Mouse (Mus musculus): ENCODE data around the gene Ube2e2. TPM values are rescaled to one million over a fixed set of nuclear protein-coding genes. Genes with fewer than 3 reads are reported as not detected.

Gene Ube2e2
- 123 and 143 TPM in 2 replicates for polyA plus RNA-seq (2014; fragmentation: Nextera tagmentation; extraction: Ambion mirVana)

DNA sequence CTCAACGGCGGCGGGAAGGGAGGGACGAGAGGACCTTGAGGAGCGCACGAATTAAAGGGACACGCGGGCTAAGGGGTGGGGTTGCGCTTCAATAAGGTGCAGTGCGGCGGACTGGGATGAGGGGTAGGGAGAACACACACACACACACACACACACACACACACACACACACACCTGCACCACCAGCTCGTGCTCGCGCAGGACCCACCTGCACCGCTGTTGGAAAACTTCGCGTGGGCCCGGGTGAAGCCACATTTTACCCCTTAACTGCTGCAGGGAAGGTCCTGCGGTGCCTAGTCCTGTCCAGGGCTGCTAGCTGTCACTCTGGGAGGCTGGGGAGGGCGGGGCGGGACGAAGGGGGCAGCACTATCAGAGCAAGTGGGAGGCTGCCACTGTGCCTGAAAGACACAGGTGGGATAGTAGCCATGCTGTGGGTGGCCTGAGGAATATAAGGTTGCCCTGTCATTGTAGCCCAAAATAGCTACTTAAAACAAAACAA lies at the start of gene Ube2e2:
Gene Ube2e2, minus strand, starts transcription at position 321 of the 499 bp plus-strand sequence.
- peak within 1 kb of the TSS; percentile 68 for H3K4me2 ChIP-seq (ENCODE audit: low read length)
- ATAC-seq (ENCODE audit: low FRiP score, low TSS enrichment) (peak; percentile 80; the same call in 1 of the 2 replicates), DNase-seq (no peak)
- no peaks in the 10 kb centered on the region for H3K27me3 ChIP-seq (ENCODE audit: control insufficient read depth, insufficient read depth, low read length)
- no peaks in the 10 kb centered on the region for H3K9me3 ChIP-seq (ENCODE audit: control insufficient read depth, low read length)
- H3K9ac ChIP-seq (replicated peaks; ENCODE audit: low read length) = peak within 1 kb of the TSS; percentile 88
- no peaks in the 10 kb centered on the region for H3K36me3 ChIP-seq (ENCODE audit: control insufficient read depth, insufficient read depth, low read length)
- H3K4me1 ChIP-seq (ENCODE audit: control insufficient read depth, insufficient read depth, low read length) = peaks cover 7% of the 10 kb centered on the region; the same call in 1 of the 2 replicates
- peak within 1 kb of the TSS; percentile 83 for H3K27ac ChIP-seq (replicated peaks; ENCODE audit: low read depth, low read length)
- 2% methylated on average over 22 of the region's 22 CpGs for WGBS
- peak within 1 kb of the TSS; percentile 71 for H3K4me3 ChIP-seq (replicated peaks; ENCODE audit: low read depth, low read length)

DNA sequence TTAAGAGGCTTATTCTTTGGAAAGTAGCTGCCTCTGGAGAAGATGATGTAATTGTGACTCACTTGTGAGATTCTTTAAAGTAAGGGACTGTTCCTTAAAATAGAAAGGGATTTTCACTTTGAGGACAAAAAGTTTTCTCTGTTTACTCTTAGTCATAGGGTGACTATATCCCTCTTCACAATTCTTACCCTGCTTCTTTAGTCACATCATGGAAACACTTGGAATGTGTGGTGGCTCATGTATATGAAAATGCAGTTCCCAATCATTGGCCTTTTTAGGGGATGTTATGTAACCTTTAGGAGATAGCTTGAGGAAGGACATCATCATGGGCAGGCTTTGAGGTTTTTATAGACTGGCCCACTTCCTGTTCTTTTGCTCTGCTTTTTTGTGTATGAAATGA lies 46.0 kb upstream of the Ube2e2 start:
- ATAC-seq (ENCODE audit: low FRiP score, low TSS enrichment) (no peak), DNase-seq (no peak)
- no peaks in the 10 kb centered on the region for H3K9me3 ChIP-seq (ENCODE audit: control insufficient read depth, low read length)
- H3K27ac ChIP-seq (replicated peaks; ENCODE audit: low read depth, low read length) = no peak overlapping the region
- H3K27me3 ChIP-seq (ENCODE audit: control insufficient read depth, insufficient read depth, low read length) = no peaks in the 10 kb centered on the region
- H3K4me1 ChIP-seq (ENCODE audit: control insufficient read depth, insufficient read depth, low read length) = no peaks in the 10 kb centered on the region
- H3K4me2 ChIP-seq (ENCODE audit: low read length) = no peak overlapping the region
- H3K36me3 ChIP-seq (ENCODE audit: control insufficient read depth, insufficient read depth, low read length) = no peaks in the 10 kb centered on the region
- H3K9ac ChIP-seq (replicated peaks; ENCODE audit: low read length) = no peak overlapping the region
- H3K4me3 ChIP-seq (replicated peaks; ENCODE audit: low read depth, low read length) = no peak overlapping the region

DNA sequence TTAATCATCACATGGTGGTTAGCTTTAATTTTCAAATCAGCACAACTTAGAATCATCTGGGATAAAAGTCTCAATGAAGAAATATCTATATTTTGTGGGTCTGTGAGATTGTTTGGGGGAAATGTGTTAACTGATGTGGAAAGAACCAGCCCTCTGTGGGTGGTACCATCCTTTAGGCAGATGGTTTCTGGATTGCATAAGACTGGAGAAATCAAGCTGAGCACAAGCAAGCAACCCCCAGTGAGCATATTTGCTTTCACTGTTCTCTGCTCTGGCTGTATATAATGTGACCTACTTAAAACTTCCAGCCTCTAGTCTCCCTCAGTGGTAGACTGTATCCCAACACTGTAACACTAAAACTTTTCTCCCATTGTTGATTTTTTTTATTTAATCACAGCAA lies 9.5 kb upstream of the Ube2e2 start:
- Histone ChIP-seq H3K4me2 (ENCODE audit: low read length) (no peak overlapping the region), H3K4me3 (replicated peaks; ENCODE audit: low read depth, low read length) (no peak overlapping the region), H3K4me1 (ENCODE audit: control insufficient read depth, insufficient read depth, low read length) (no peaks in the 10 kb centered on the region), H3K9me3 (ENCODE audit: control insufficient read depth, low read length) (no peaks in the 10 kb centered on the region), H3K27me3 (ENCODE audit: control insufficient read depth, insufficient read depth, low read length) (no peaks in the 10 kb centered on the region), H3K27ac (replicated peaks; ENCODE audit: low read depth, low read length) (no peak overlapping the region), H3K36me3 (ENCODE audit: control insufficient read depth, insufficient read depth, low read length) (no peaks in the 10 kb centered on the region), H3K9ac (replicated peaks; ENCODE audit: low read length) (no peak overlapping the region)
- DNase-seq = no peak
- no peak for ATAC-seq (ENCODE audit: low FRiP score, low TSS enrichment)

DNA sequence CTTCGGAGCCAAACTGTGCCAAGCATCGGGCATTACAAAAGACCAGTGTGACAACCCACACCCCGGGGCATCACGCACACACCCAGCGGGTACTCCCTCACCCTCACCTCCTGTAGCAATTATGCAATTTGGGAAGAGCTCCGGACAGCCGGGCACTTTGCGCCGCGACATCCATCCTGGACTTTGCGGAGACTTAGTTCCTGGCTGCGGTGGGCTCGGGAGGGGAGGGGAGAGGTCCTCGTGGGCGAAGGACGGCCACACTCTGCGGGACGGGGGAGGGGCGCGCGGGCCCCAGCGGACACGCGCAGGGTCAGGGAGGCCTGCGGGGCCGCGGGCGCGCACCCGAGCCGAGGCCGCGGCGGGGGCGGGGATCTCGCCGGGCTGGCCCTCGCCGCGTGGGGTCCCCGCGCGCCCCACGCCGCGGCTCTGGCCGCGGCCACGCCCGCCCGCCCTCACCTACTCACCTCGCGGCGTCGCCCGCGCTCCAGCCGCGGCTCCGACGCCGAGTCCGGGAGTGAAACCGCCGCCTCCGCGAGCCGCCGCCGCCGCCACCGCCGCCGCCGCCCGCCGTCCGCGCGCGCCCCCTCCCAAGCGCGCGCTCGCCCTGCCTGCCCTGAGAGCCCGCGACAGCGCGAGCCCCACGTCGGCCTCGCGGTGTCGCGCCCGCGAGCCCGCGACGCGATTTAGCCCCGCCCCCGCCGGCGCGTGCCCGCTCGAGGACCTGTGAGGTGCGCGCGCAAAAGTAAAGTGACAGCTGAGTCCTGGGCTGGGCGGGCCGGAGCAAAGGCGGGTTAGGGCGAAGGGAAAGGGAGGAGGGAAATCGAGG lies 733 bp downstream of the Ube2e2 start:
- H3K4me2 ChIP-seq (ENCODE audit: low read length) = peak overlapping the region; percentile 68
- DNase-seq (peak; percentile 97), ATAC-seq (ENCODE audit: low FRiP score, low TSS enrichment) (peak; percentile 92)
- peak overlapping the region; percentile 71 for H3K4me3 ChIP-seq (replicated peaks; ENCODE audit: low read depth, low read length)
- H3K9ac ChIP-seq (replicated peaks; ENCODE audit: low read length) = peak overlapping the region; percentile 88
- H3K27ac ChIP-seq (replicated peaks; ENCODE audit: low read depth, low read length) = peak overlapping the region; percentile 83
- H3K36me3 ChIP-seq (ENCODE audit: control insufficient read depth, insufficient read depth, low read length) = no peaks in the 10 kb centered on the region
- no peaks in the 10 kb centered on the region for H3K9me3 ChIP-seq (ENCODE audit: control insufficient read depth, low read length)
- H3K4me1 ChIP-seq (ENCODE audit: control insufficient read depth, insufficient read depth, low read length) = peaks cover 7% of the 10 kb centered on the region; the same call in 1 of the 2 replicates
- H3K27me3 ChIP-seq (ENCODE audit: control insufficient read depth, insufficient read depth, low read length) = no peaks in the 10 kb centered on the region
- WGBS = under 1% methylated on average over 111 of the region's 116 CpGs

DNA sequence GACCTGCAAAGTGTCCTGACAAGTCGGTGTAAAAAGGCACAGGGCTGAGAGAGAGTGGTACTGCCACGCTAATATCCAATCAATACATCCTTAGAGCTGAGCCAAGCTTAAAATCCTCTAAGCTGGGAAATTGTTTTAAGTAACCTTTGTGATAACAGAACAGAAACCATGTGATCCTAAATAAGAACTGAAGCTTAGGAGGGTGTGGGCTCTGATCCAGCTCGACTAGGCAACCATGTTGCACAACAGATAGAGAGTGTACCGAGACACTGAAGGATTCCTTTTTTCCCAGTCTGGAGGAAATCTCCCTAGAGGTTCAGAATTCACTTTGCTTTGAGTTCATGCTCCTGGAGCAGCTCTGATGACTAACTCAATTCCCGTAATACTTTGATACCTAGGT lies 4.5 kb downstream of the Ube2e2 start:
- ATAC-seq (ENCODE audit: low FRiP score, low TSS enrichment) (no peak), DNase-seq (no peak)
- Histone ChIP-seq H3K4me1 (ENCODE audit: control insufficient read depth, insufficient read depth, low read length) (peaks cover 7% of the 10 kb centered on the region; the same call in 1 of the 2 replicates), H3K4me3 (replicated peaks; ENCODE audit: low read depth, low read length) (no peak overlapping the region), H3K36me3 (ENCODE audit: control insufficient read depth, insufficient read depth, low read length) (0 out of 2 replicates have a peak, but pooled peaks cover 7% of the 10 kb centered on the region), H3K9ac (replicated peaks; ENCODE audit: low read length) (no peak overlapping the region), H3K27ac (replicated peaks; ENCODE audit: low read depth, low read length) (no peak overlapping the region), H3K4me2 (ENCODE audit: low read length) (no peak overlapping the region), H3K27me3 (ENCODE audit: control insufficient read depth, insufficient read depth, low read length) (no peaks in the 10 kb centered on the region), H3K9me3 (ENCODE audit: control insufficient read depth, low read length) (no peaks in the 10 kb centered on the region)
- WGBS = 84% methylated on average over 5 of the region's 5 CpGs

DNA sequence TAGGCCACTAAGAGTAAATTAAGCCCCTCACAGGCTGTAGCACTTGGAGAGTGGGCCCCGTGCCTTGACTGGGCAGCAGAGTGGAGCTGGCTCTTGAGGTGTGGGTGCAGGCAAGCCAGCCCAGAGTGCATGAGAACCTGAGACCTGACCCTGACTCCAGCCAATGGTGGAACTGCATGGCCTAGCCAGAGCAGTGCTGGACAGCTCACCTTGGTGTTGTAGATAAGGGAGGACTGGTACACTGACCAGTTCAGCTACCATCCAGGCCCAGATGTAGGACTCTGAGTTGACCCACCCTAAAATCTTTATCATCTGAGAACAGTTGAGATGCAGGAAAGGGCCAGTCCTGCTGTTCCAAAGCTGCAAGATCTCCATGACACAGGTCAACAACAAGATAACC lies 11.6 kb downstream of the Ube2e2 start:
- no peaks in the 10 kb centered on the region for H3K27me3 ChIP-seq (ENCODE audit: control insufficient read depth, insufficient read depth, low read length)
- DNase-seq = no peak
- H3K4me2 ChIP-seq (ENCODE audit: low read length) = no peak overlapping the region
- H3K9ac ChIP-seq (replicated peaks; ENCODE audit: low read length) = no peak overlapping the region
- ATAC-seq (ENCODE audit: low FRiP score, low TSS enrichment) = peak; percentile 31; the same call in 1 of the 2 replicates
- no peaks in the 10 kb centered on the region for H3K4me1 ChIP-seq (ENCODE audit: control insufficient read depth, insufficient read depth, low read length)
- 86% methylated on average over 1 of the region's 1 CpGs for WGBS
- H3K27ac ChIP-seq (replicated peaks; ENCODE audit: low read depth, low read length) = no peak overlapping the region
- no peak overlapping the region for H3K4me3 ChIP-seq (replicated peaks; ENCODE audit: low read depth, low read length)
- no peaks in the 10 kb centered on the region for H3K9me3 ChIP-seq (ENCODE audit: control insufficient read depth, low read length)
- 0 out of 2 replicates have a peak, but pooled peaks cover 7% of the 10 kb centered on the region for H3K36me3 ChIP-seq (ENCODE audit: control insufficient read depth, insufficient read depth, low read length)

DNA sequence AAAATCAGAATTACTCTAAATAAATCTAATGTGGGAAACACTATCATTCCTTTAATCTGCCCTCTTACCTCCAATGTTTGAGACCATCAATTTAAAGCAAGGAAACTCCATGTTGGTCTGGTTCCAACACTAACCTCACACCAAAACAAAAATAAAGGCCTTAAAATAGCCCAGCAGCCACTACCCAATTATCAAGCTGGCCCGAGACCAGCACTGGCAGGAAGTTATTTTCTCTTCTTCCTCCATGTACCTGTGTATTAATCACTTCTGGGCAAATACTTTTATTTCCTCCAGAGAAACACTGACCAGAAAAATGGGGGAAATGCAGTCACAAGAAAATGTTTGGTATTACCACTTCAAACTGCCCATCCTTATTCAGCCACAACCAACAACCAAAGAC lies 23.4 kb downstream of the Ube2e2 start:
- Histone ChIP-seq H3K9ac (replicated peaks; ENCODE audit: low read length) (no peak overlapping the region), H3K36me3 (ENCODE audit: control insufficient read depth, insufficient read depth, low read length) (no peaks in the 10 kb centered on the region), H3K4me1 (ENCODE audit: control insufficient read depth, insufficient read depth, low read length) (no peaks in the 10 kb centered on the region), H3K4me3 (replicated peaks; ENCODE audit: low read depth, low read length) (no peak overlapping the region), H3K27ac (replicated peaks; ENCODE audit: low read depth, low read length) (no peak overlapping the region), H3K9me3 (ENCODE audit: control insufficient read depth, low read length) (peaks cover 10% of the 10 kb centered on the region; the same call in 1 of the 2 replicates), H3K4me2 (ENCODE audit: low read length) (no peak overlapping the region), H3K27me3 (ENCODE audit: control insufficient read depth, insufficient read depth, low read length) (no peaks in the 10 kb centered on the region)
- no peak for ATAC-seq (ENCODE audit: low FRiP score, low TSS enrichment)
- DNase-seq = no peak
- 90% methylated on average over 1 of the region's 1 CpGs for WGBS

DNA sequence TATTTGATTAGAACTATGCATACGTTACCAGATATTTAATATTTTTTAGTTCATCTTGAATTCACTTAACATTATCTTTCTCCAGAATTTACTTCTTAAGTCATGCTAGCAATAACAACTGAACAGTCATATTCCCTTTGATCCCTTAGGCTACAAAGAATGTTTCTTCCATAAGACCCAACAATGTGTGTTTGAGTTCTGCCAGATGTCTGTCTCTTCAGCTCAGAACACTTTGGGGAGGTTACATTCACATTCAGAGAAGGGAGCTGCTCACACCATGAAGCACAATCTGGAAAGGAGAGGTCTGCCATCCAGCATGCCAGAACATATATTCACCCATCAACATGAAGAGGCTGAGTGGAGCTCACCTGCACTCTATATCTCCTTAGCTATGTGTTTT lies 65.4 kb downstream of the Ube2e2 start:
- DNase-seq = no peak
- Histone ChIP-seq H3K27me3 (ENCODE audit: control insufficient read depth, insufficient read depth, low read length) (no peaks in the 10 kb centered on the region), H3K9ac (replicated peaks; ENCODE audit: low read length) (no peak overlapping the region), H3K4me1 (ENCODE audit: control insufficient read depth, insufficient read depth, low read length) (no peaks in the 10 kb centered on the region), H3K4me3 (replicated peaks; ENCODE audit: low read depth, low read length) (no peak overlapping the region), H3K36me3 (ENCODE audit: control insufficient read depth, insufficient read depth, low read length) (no peaks in the 10 kb centered on the region), H3K27ac (replicated peaks; ENCODE audit: low read depth, low read length) (no peak overlapping the region), H3K9me3 (ENCODE audit: control insufficient read depth, low read length) (no peaks in the 10 kb centered on the region), H3K4me2 (ENCODE audit: low read length) (no peak overlapping the region)
- ATAC-seq (ENCODE audit: low FRiP score, low TSS enrichment) = no peak
- WGBS = 97% methylated on average over 1 of the region's 1 CpGs

DNA sequence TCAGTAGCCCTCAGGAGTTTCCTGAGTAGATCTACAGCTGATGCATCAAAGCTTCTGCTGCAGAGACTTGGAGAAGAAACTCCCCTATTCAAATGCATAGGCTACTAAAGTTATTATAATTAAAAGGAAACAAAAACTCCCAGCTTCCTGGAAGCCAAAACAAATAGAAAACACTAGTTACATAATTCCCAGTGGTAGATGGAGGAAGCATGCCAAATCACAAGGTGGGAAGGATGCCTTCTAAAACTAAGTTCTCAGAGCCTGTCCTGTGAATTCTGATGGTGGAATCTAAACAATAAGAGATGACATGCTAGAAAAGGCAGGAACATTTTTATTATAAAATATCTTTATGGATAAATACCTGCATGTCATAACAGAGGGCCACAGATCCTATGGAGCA lies 67.3 kb downstream of the Ube2e2 start:
- Histone ChIP-seq H3K4me3 (replicated peaks; ENCODE audit: low read depth, low read length) (no peak overlapping the region), H3K4me2 (ENCODE audit: low read length) (no peak overlapping the region), H3K9me3 (ENCODE audit: control insufficient read depth, low read length) (no peaks in the 10 kb centered on the region), H3K9ac (replicated peaks; ENCODE audit: low read length) (no peak overlapping the region), H3K27ac (replicated peaks; ENCODE audit: low read depth, low read length) (no peak overlapping the region), H3K36me3 (ENCODE audit: control insufficient read depth, insufficient read depth, low read length) (no peaks in the 10 kb centered on the region), H3K27me3 (ENCODE audit: control insufficient read depth, insufficient read depth, low read length) (no peaks in the 10 kb centered on the region), H3K4me1 (ENCODE audit: control insufficient read depth, insufficient read depth, low read length) (no peaks in the 10 kb centered on the region)
- ATAC-seq (ENCODE audit: low FRiP score, low TSS enrichment) = no peak
- DNase-seq = no peak
